Mouse (Mus musculus) midbrain, embryonic 14.5 days (tissue): ENCODE results near the gene Susd1. TPM values are rescaled to one million over a fixed set of nuclear protein-coding genes. Genes with fewer than 3 reads are reported as not detected.
A peak's percentile ranks its signal among the peaks of the same experiment; 100 is the strongest.

Experiments
- ATAC-seq: fragments of 200-750 bp; cut with Nextera tagmentation; 2 replicates; pipeline ENCODE4 v1.8.0; 2017; ENCODE audit warnings: moderate number of reproducible peaks, moderate library complexity; ENCODE audit not compliant: low FRiP score, low TSS enrichment
- DNase-seq: peaks from one replicate; pipeline ENCODE4 v3.0.0-alpha.2; 2015
- H3K27ac ChIP-seq: fragments of 300-500 bp; sonication (generic); replicated peaks from 2 replicates; pipeline ENCODE4 v1.5.1; 2014; ENCODE audit warnings: mild to moderate bottlenecking, low read depth, low read length, moderate library complexity
- H3K27me3 ChIP-seq: fragments of 300-500 bp; sonication (generic); 2 replicates; pipeline ENCODE4 v1.6.1; 2014; ENCODE audit warnings: low read length, control low read depth, mixed read lengths; ENCODE audit not compliant: control insufficient read depth, insufficient read depth
- H3K36me3 ChIP-seq: fragments of 300-500 bp; sonication (generic); 2 replicates; pipeline ENCODE4 v1.6.1; 2014; ENCODE audit warnings: low read length, control low read depth; ENCODE audit not compliant: control insufficient read depth, insufficient read depth
- H3K4me1 ChIP-seq: fragments of 300-500 bp; sonication (generic); 2 replicates; pipeline ENCODE4 v1.6.1; 2014; ENCODE audit warnings: mild to moderate bottlenecking, antibody characterized with exemption, low read length, control low read depth; ENCODE audit not compliant: control insufficient read depth, insufficient read depth
- H3K4me2 ChIP-seq: fragments of 300-500 bp; sonication (generic); 2 replicates; pipeline ENCODE4 v1.6.1; 2014; ENCODE audit warnings: mild to moderate bottlenecking, low read length, moderate library complexity
- H3K4me3 ChIP-seq: fragments of 300-500 bp; sonication (generic); replicated peaks from 2 replicates; pipeline ENCODE4 v1.5.1; 2014; ENCODE audit warnings: low read depth, low read length
- H3K9ac ChIP-seq: fragments of 300-500 bp; sonication (generic); replicated peaks from 2 replicates; pipeline ENCODE4 v1.6.1; 2014; ENCODE audit warnings: mild to moderate bottlenecking, low read length, moderate library complexity
- H3K9me3 ChIP-seq: fragments of 300-500 bp; sonication (generic); 2 replicates; pipeline ENCODE4 v1.6.1; 2016; ENCODE audit warnings: low read length, control low read depth, mixed read lengths; ENCODE audit not compliant: control insufficient read depth
- WGBS: fragments of 180-500 bp; shearing (Covaris S2); extraction: QIAGEN DNeasy Blood & Tissue Kit; methylation state at CpG from one replicate; pipeline ENCODE4 v1.1.7; 2014; 5-methylcytosine and 5-hydroxymethylcytosine counted together
- polyA plus RNA-seq: library from polyadenylated mRNA; unstranded; fragments of >200 nt; fragmentation: Nextera tagmentation; extraction: Ambion mirVana; gene quantifications from 2 replicates; pipeline ENCODE4 v1.2.1, GENCODE M21; 2014

Gene Susd1
- polyA plus RNA-seq, 1 experiment from 2014 or later: 0.86 TPM

GRCm38 (mm10) chr4:59335616-59336438, 102.6 kb downstream of the Susd1 start:
- peak; percentile 32; the same call in 1 of the 2 replicates for ATAC-seq

DNA sequence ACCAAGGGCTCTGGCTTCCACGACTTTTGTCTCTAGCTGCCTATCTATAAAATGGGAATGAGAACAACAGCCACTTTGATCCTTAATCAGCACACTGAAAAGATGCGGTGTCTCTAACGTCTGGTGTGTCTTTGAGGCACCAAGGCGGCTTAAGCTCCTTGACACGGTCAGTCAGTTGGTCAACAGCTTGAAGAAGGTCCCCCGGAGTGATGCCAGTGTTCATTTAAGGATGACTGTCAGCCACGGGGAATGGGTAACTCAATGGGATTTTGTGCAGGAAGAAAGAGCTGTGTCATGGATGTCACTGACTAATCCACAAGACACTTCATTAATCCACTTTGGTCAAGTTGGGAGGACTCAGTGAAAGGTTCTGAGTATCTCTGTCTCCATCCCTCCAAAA, 103.3 kb downstream of the Susd1 start:
- WGBS: 14% methylated on average over 7 of the region's 7 CpGs
- no peak for DNase-seq
- Histone ChIP-seq H3K4me2 (no peak overlapping the region), H3K4me3 (no peak overlapping the region), H3K4me1 (no peaks in the 10 kb centered on the region), H3K27me3 (no peaks in the 10 kb centered on the region), H3K36me3 (no peaks in the 10 kb centered on the region), H3K27ac (no peak overlapping the region), H3K9me3 (no peaks in the 10 kb centered on the region), H3K9ac (no peak overlapping the region)
- no peak for ATAC-seq

More at GRCm38 (mm10) chr4:59335616-59336438, 102.6 kb downstream of the Susd1 start:
- no peak overlapping the region for H3K4me3 ChIP-seq
- peak; percentile 78 for DNase-seq
- no peak overlapping the region for H3K9ac ChIP-seq
- 63% methylated on average over 9 of the region's 9 CpGs for WGBS
- no peaks in the 10 kb centered on the region for H3K27me3 ChIP-seq
- no peak overlapping the region for H3K27ac ChIP-seq
- H3K4me2 ChIP-seq: no peak overlapping the region
- H3K4me1 ChIP-seq: no peaks in the 10 kb centered on the region
- H3K36me3 ChIP-seq: no peaks in the 10 kb centered on the region
- H3K9me3 ChIP-seq: no peaks in the 10 kb centered on the region

GRCm38 (mm10) chr4:59334236-59334635, 104.2 kb downstream of the Susd1 start:
- DNase-seq (no peak), ATAC-seq (no peak)
- Histone ChIP-seq H3K27me3 (no peaks in the 10 kb centered on the region), H3K4me3 (no peak overlapping the region), H3K9ac (no peak overlapping the region), H3K4me1 (no peaks in the 10 kb centered on the region), H3K4me2 (no peak overlapping the region), H3K27ac (no peak overlapping the region), H3K9me3 (no peaks in the 10 kb centered on the region), H3K36me3 (no peaks in the 10 kb centered on the region)
- 86% methylated on average over 4 of the region's 4 CpGs for WGBS

DNA sequence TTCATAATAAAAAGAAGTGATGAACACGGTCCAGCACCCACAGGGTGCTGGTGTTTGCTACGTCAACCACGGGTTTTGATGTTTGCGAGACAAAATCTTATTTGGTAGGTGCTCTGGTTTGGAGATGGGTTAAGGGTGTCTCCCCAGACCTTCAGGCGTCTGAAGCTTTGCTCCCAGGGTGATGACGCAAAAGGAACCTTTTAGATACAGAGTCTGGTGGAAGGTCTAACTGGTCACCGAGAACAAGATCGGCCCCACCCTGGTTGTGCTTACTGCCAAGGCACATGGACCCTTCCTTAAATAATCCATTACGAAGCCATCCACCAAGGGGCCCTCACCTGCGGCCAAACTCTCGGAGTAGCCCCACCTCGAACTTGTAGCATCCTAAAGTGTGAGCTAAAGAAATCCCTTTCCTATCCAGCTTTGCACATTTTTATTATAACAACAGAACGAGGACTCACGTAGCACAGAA, 105.0 kb downstream of the Susd1 start:
- Histone ChIP-seq H3K27me3 (no peaks in the 10 kb centered on the region), H3K4me2 (no peak overlapping the region), H3K36me3 (no peaks in the 10 kb centered on the region), H3K9me3 (no peaks in the 10 kb centered on the region), H3K27ac (no peak overlapping the region), H3K9ac (no peak overlapping the region), H3K4me3 (no peak overlapping the region), H3K4me1 (no peaks in the 10 kb centered on the region)
- 95% methylated on average over 14 of the region's 14 CpGs for WGBS
- DNase-seq (no peak), ATAC-seq (no peak)

GRCm38 (mm10) chr4:59332691-59333423, 105.6 kb downstream of the Susd1 start:
- Histone ChIP-seq H3K9ac (no peak overlapping the region), H3K9me3 (no peaks in the 10 kb centered on the region), H3K4me1 (no peaks in the 10 kb centered on the region), H3K4me2 (no peak overlapping the region), H3K27ac (no peak overlapping the region), H3K4me3 (no peak overlapping the region), H3K27me3 (no peaks in the 10 kb centered on the region), H3K36me3 (no peaks in the 10 kb centered on the region)
- 95% methylated on average over 9 of the region's 9 CpGs for WGBS
- ATAC-seq: no peak
- DNase-seq: no peak

- WGBS: 67% methylated on average over 5 of the region's 5 CpGs
- no peak overlapping the region for H3K4me3 ChIP-seq
- no peaks in the 10 kb centered on the region for H3K27me3 ChIP-seq
- no peak overlapping the region for H3K4me2 ChIP-seq
- no peak for ATAC-seq
- no peak overlapping the region for H3K27ac ChIP-seq
- no peaks in the 10 kb centered on the region for H3K36me3 ChIP-seq
- H3K9me3 ChIP-seq: no peaks in the 10 kb centered on the region
- no peaks in the 10 kb centered on the region for H3K4me1 ChIP-seq
- no peak for DNase-seq
- H3K9ac ChIP-seq: no peak overlapping the region
Observed at GRCm38 (mm10) chr4:59332089-59332488, 106.3 kb downstream of the Susd1 start.

- Histone ChIP-seq H3K4me2 (no peak overlapping the region), H3K27me3 (no peaks in the 10 kb centered on the region), H3K4me3 (no peak overlapping the region), H3K9me3 (no peaks in the 10 kb centered on the region), H3K4me1 (no peaks in the 10 kb centered on the region), H3K9ac (no peak overlapping the region), H3K27ac (no peak overlapping the region), H3K36me3 (no peaks in the 10 kb centered on the region)
- no peak for ATAC-seq
- DNase-seq: no peak
- 73% methylated on average over 9 of the region's 9 CpGs for WGBS
Observed at GRCm38 (mm10) chr4:59331633-59332032, 106.8 kb downstream of the Susd1 start.

- no peak overlapping the region for H3K27ac ChIP-seq
- DNase-seq (no peak), ATAC-seq (no peak)
- H3K9ac ChIP-seq: no peak overlapping the region
- WGBS: 28% methylated on average over 10 of the region's 10 CpGs
- no peak overlapping the region for H3K4me2 ChIP-seq
- no peaks in the 10 kb centered on the region for H3K27me3 ChIP-seq
- no peak overlapping the region for H3K4me3 ChIP-seq
- no peaks in the 10 kb centered on the region for H3K36me3 ChIP-seq
- no peaks in the 10 kb centered on the region for H3K4me1 ChIP-seq
- no peaks in the 10 kb centered on the region for H3K9me3 ChIP-seq
Observed at GRCm38 (mm10) chr4:59330961-59331604, 107.3 kb downstream of the Susd1 start.
